Mouse (Mus musculus) hindbrain, postnatal 0 days (tissue): ENCODE results near the gene Irs2. TPM values are rescaled to one million over a fixed set of nuclear protein-coding genes. Genes with fewer than 3 reads are reported as not detected.

Experiments
- ATAC-seq: fragments of 200-750 bp; cut with Nextera tagmentation; 2 replicates; pipeline ENCODE4 v1.8.0; 2017; ENCODE audit warnings: mild to moderate bottlenecking, moderate TSS enrichment, moderate library complexity
- DNase-seq: peaks from one replicate; pipeline ENCODE4 v3.0.0-alpha.2; 2015; ENCODE audit warnings: low spot score
- H3K27ac ChIP-seq: fragments of 300-500 bp; sonication (generic); 2 replicates; pipeline ENCODE4 v1.5.1; 2014; ENCODE audit warnings: mild to moderate bottlenecking
- H3K27me3 ChIP-seq: fragments of 300-500 bp; sonication (generic); 2 replicates; pipeline ENCODE4 v1.6.1; 2014; ENCODE audit warnings: low read length, mixed read lengths; ENCODE audit not compliant: insufficient read depth
- H3K36me3 ChIP-seq: fragments of 300-500 bp; sonication (generic); 2 replicates; pipeline ENCODE4 v1.6.1; 2014; ENCODE audit warnings: low read length, mixed read lengths; ENCODE audit not compliant: insufficient read depth
- H3K4me1 ChIP-seq: fragments of 300-500 bp; sonication (generic); 2 replicates; pipeline ENCODE4 v1.6.1; 2014; ENCODE audit warnings: antibody characterized with exemption, low read length, mixed read lengths; ENCODE audit not compliant: insufficient read depth
- H3K4me2 ChIP-seq: fragments of 300-500 bp; sonication (generic); 2 replicates; pipeline ENCODE4 v1.6.1; 2014; ENCODE audit warnings: low read depth, mild to moderate bottlenecking, low read length, moderate library complexity, mixed read lengths
- H3K4me3 ChIP-seq: fragments of 300-500 bp; sonication (generic); 2 replicates; pipeline ENCODE4 v1.5.1; 2014; ENCODE audit warnings: low read length
- H3K9ac ChIP-seq: fragments of 300-500 bp; sonication (generic); replicated peaks from 2 replicates; pipeline ENCODE4 v1.6.1; 2014; ENCODE audit warnings: mild to moderate bottlenecking, low read length, moderate library complexity, mixed read lengths
- H3K9me3 ChIP-seq: fragments of 300-500 bp; sonication (generic); 2 replicates; pipeline ENCODE4 v1.6.1; 2016; ENCODE audit warnings: low read length, mixed read lengths
- CTCF ChIP-seq: IDR thresholded peaks from 2 replicates; pipeline ENCODE4 v1.5.1; 2016; ENCODE audit warnings: antibody characterized with exemption, control low read depth, low read depth
- WGBS: fragments of 180-500 bp; shearing (Covaris S2); extraction: QIAGEN DNeasy Blood & Tissue Kit; methylation state at CpG from one replicate; pipeline ENCODE4 v1.1.7; 2014; 5-methylcytosine and 5-hydroxymethylcytosine counted together
- polyA plus RNA-seq: library from polyadenylated mRNA; unstranded; fragments of >200 nt; fragmentation: Nextera tagmentation; extraction: Ambion mirVana; gene quantifications from 2 replicates; pipeline ENCODE4 v1.2.1, GENCODE M21; 2015
- total RNA-seq: library from RNA; depleted of rRNA; stranded (reverse); fragments of >200 nt; gene quantifications from 2 replicates; pipeline ENCODE4 v1.2.3, GENCODE M21; 2014

Irs2 gene
- total and polyA plus RNA-seq, 2 experiments from 2014 or later, result 7.3 to 42.4 TPM

- Histone ChIP-seq H3K27me3 (no peaks in the 10 kb centered on the region), H3K9ac (no peak overlapping the region), H3K4me3 (no peak overlapping the region), H3K9me3 (no peaks in the 10 kb centered on the region), H3K36me3 (no peaks in the 10 kb centered on the region), H3K4me1 (no peaks in the 10 kb centered on the region), H3K4me2 (no peak overlapping the region), H3K27ac (no peak overlapping the region)
- DNase-seq (no peak), ATAC-seq (no peak)
- TF ChIP-seq CTCF, result no peak
- 79% methylated on average over 9 of the region's 9 CpGs for whole genome bisulfite sequencing
These were observed 71.6 kb downstream of the Irs2 start for GRCm38 (mm10) chr8:10936646-10937045.

GRCm38 (mm10) chr8:10935231-10935630 is 73.0 kb downstream of the Irs2 start:
- Histone ChIP-seq H3K4me2 (no peak overlapping the region), H3K9ac (no peak overlapping the region), H3K9me3 (no peaks in the 10 kb centered on the region), H3K27ac (no peak overlapping the region), H3K4me1 (no peaks in the 10 kb centered on the region), H3K4me3 (no peak overlapping the region), H3K27me3 (no peaks in the 10 kb centered on the region), H3K36me3 (no peaks in the 10 kb centered on the region)
- TF ChIP-seq CTCF, result no peak
- ATAC-seq (no peak), DNase-seq (no peak)
- WGBS, result 67% methylated on average over 8 of the region's 8 CpGs
